Mouse (Mus musculus) megakaryocyte-erythroid progenitor cell, adult 5-6 weeks (primary cell): Measurements from ENCODE around the gene Acly. TPM values are rescaled to one million over a fixed set of nuclear protein-coding genes. Genes with fewer than 3 reads are reported as not detected.

Experiments used
- ATAC-seq: replicated peaks from 2 replicates; pipeline ENCODE4 v1.8.0; 2016; ENCODE audit warnings: mild to moderate bottlenecking, inconsistent platforms; ENCODE audit not compliant: severe bottlenecking, poor library complexity, low FRiP score, low TSS enrichment
- total RNA-seq, 2 experiments: library from RNA; stranded (forward) in 1 of 2; stranded (reverse) in 1 of 2; fragments of 200-1000, 215-1000 nt in 1 of 2; fragments of >200 nt in 1 of 2; fragmentation: Nextera tagmentation in 1 of 2; gene quantifications; 2 replicates each; pipeline ENCODE4 v1.2.3; 2014 to 2017

Gene Acly
- total RNA-seq (2014; fragmentation: Nextera tagmentation) (99.9 and 114 TPM in 2 replicates), total RNA-seq (2017) (90.6 and 112 TPM in 2 replicates)

GRCm38 (mm10) chr11:100527458-100528374 is at the start of gene Acly:
TSS of gene Acly (minus strand) at chr11:100528000.
- peak; percentile 95 for ATAC-seq

DNA sequence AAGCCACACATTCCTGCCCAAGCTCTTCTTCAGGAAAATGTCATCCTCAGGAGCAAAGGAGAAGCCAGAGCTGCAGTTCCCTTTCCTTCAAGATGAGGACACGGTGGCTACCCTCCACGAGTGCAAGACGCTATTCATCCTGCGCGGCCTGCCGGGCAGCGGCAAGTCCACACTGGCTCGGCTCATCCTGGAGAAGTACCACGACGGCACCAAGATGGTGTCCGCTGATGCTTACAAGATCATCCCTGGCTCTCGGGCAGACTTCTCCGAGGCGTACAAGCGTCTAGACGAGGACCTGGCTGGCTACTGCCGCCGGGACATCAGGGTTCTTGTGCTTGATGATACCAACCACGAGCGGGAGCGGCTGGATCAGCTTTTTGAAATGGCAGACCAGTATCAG is 48.5 kb upstream of the Acly start:
- ATAC-seq: no peak

- ATAC-seq: peak; percentile 36
These were observed 47.7 kb upstream of the Acly start for GRCm38 (mm10) chr11:100575484-100575855.

DNA sequence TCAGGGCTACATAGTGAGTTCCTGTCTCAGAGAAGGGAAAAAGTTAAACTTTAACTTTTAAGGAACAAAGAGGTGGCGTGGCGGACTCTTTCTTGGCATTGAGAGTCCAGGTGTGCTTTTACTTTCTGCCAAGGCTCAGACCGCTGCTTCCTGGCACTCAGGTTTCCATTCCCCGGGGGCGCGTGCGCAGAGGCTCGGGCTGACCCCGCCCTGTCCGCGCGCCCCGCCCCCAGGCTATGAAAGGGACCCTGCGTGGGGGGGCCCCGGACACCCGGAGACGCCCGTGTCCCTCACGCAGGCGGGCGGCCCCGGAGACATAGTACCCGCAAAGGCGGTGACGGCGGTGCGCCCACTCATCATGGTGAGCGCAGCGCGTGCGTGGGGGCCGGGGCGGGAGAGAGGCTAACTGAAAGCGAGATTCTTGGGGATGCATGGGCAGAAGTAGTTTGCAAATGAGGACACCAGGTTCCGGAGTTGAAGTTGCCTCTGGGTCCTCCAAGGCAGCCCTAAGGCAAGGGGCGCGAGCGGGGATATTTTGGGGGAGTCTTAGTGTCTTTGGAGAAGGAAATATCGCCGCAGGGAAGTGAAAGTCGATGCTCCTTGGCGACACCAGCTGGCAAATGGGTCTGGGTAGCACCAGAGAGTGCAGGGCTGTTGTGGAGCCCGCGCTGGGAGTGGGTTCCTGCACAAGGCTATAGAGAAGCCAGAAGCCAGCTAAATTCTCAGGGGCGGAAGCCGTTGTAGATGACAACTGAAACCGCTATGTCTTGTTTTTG is 47.1 kb upstream of the Acly start, which contains the start of gene Cnp:
Cnp (plus strand) TSS at position 197 of the 776 bp plus-strand sequence.
- peak; percentile 23 for ATAC-seq

DNA sequence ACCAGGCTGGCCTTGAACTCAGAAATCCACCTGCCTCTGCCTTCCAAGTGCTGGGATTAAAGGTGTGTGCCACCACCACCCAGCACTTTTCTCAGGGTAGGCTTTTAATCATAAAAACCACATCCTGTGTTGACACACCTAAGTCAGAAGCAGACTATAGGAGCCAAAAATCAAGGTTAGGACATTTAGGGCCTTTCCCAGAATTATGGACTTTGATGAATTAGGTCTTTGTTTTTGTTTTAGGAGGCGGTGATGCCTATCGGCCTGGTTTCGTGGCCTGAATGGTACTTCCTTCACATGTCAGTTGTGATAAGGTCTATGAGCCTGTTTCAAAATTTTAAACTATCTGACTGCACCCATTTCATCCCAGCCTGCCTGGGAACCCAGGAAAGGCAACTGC is 46.4 kb upstream of the Acly start:
- no peak for ATAC-seq

DNA sequence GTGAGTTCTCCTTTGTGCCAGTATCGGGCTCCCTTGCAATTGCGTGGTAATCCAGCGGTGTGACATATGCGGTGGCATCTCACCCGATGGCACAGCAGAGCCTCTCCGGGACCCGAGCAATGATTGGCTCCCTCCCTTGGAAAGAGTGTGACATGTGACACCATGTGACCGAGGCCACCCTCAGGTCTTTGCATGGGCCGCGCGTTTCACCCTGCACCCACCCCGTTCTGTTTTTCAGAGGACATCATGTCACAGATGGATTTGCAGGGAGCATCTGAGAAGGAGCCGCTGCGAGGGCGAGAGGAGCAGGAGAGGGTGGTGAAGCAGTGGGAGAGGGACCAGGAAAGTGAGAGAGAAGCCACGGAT is 43.4 kb upstream of the Acly start:
- peak; percentile 44; the same call in 1 of the 2 replicates for ATAC-seq

GRCm38 (mm10) chr11:100570430-100571201 is 42.8 kb upstream of the Acly start:
- ATAC-seq: peak; percentile 42

- no peak for ATAC-seq
These were observed 42.0 kb upstream of the Acly start for GRCm38 (mm10) chr11:100569789-100570188.

DNA sequence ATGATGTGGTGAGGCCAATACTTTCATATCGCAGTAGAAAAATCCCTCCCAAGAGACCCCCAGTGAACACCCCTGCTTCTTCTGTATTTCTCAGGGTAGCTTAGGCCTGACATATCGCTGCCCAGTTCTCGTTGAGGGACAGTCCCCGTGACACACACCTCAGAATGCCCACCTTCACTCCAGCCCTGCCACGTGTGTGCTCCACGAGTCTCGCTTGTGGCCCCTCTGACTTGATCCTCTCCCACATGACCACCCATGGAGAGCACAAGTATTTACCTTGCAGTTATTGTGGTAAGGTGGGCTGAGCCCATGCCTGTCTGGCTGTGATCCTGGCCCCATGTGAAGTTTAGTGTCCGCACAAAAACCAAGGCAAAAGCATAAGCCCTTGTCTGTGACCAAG is 40.9 kb upstream of the Acly start:
- ATAC-seq: no peak

DNA sequence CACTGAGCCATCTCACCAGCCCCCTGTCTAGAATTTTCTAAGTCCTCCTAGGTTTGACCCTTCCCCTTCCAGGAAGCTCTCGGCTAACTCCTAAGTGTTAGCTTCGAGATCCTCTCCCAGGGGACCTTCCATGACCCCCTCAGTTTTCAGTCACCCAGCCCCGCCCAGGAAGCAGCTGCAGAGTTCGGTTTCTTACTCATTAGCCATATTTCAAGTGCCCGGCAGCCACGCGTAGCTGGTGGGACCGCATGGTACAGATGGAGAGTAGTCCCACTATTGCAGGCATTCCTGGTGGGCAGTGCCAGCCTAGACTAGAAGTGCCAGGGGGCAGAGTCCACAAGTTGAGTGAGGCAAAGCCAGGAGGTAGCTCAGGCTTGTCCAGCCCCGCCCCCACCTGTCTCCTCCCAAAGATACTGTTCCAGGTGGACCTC is 40.0 kb upstream of the Acly start:
- no peak for ATAC-seq

- no peak for ATAC-seq
These were observed 39.4 kb upstream of the Acly start for GRCm38 (mm10) chr11:100567229-100567628.

GRCm38 (mm10) chr11:100564703-100565102 is 36.9 kb upstream of the Acly start:
- peak; percentile 73 for ATAC-seq

DNA sequence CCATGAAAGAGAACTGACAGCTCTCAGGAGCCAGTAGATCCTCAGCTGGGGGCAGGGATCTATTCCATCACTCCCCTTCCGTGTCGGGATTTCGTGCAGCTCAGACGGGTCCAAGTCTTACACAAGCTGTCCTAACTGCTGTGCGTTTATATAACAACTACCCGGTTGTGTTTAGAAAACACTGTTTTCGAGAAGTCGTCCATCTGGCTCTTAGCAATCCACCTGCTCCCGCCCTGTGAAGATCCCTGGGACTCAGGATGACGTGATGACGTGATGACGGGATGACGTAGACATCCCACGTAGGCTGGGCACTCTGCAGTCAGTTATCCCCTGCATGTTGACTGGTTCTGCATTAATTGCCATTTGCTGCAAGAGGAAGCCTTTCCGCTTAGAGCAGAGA is 36.5 kb upstream of the Acly start:
- no peak for ATAC-seq

DNA sequence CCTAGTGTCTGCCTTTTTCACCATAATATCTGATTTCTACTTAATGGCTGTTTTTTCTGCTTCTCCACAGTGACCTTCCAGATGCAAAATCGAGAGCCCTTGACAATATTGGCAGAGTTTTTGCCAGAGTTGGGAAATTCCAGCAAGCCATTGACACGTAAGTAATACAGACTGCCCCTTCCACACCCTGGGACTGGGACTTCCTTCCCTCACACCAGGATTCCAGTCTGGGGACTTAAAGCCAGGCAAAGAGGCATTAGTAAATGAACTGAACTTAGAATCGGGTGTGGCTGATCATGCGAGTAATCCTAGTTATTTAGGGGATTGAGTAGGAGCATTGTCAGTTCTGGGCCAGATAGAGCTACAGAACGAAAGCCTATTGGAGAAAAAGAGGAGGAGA is 33.9 kb upstream of the Acly start:
- no peak for ATAC-seq

GRCm38 (mm10) chr11:100559476-100559875 is 31.7 kb upstream of the Acly start:
- no peak for ATAC-seq

DNA sequence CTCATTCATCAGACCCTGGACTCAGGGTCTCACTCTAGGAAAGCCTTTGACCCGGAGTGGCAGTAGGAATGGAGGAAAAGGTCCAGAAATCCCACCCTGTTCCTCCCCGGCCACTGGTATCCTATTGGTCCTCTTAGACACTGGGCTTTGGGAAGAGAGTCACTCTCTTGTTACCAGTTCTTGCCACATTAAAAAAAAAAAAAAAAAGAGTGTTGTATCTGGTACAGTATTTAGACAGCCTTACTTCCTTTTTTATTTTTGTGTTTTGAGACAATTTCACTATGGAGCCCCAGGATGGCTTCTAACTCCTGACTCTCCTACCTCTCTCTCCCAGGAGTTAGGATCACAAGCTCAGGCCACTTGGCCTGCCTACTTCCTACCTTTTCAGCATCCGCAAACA is 29.8 kb upstream of the Acly start:
- no peak for ATAC-seq

- peak; percentile 91 for ATAC-seq
These were observed 27.8 kb upstream of the Acly start for GRCm38 (mm10) chr11:100555583-100555982.

- ATAC-seq: no peak
These were observed 25.0 kb upstream of the Acly start for GRCm38 (mm10) chr11:100552842-100553241.

DNA sequence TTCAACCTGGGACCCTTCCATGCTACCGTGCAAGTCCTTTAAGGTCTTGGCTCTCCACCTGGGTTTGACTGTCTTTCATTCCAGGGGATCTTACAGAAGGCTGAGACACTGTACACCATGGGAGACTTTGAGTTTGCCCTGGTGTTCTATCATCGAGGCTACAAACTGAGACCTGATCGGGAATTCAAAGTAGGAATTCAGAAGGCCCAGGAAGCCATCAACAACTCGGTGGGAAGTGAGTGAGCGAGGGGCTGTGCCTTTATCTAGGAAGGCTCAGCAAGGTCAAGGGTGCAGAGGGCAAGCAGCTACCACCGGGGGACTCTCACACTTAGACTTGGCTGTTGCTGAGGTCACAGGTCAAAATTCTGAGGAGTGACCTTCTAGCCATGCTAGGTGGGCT is 22.3 kb upstream of the Acly start:
- no peak for ATAC-seq

- no peak for ATAC-seq
These were observed 21.7 kb upstream of the Acly start for GRCm38 (mm10) chr11:100549466-100549865.
